In genomic region chr13:91356516-91356915, GRCm38 (mm10) we compare ENCODE assay signal across 28 mouse cellular contexts.
"Had no signal": no experiment of that assay in that cellular context is flagged by ENCODE, and none has a peak within 500 bp of the region (broad histone marks: within the 10 kb centered on the region; RNA-seq: fewer than 3 reads in every experiment).

No protein-coding gene starts in this region.

- ATAC-seq: hindbrain, embryonic 16.5 days; inflammation-experienced regulatory T-cells, adult 6 months; intestine, embryonic 15.5 days; intestine, postnatal 0 days; liver, embryonic 12.5 days had no signal

- H3K27ac ChIP-seq: gastrocnemius, adult 2 months; heart, embryonic 10.5 days; hindbrain, embryonic 10.5 days; hindbrain, embryonic 12.5 days; hindbrain, embryonic 14.5 days; intestine, embryonic 15.5 days; kidney, embryonic 15.5 days; kidney, postnatal 0 days; limb, embryonic 13.5 days; limb, embryonic 15.5 days; liver, embryonic 12.5 days; liver, embryonic 14.5 days had no signal

- H3K4me3 ChIP-seq: gastrocnemius, adult 2 months; heart, embryonic 10.5 days; heart, embryonic 12.5 days; hindbrain, embryonic 10.5 days; hindbrain, embryonic 12.5 days; intestine, embryonic 15.5 days; kidney, embryonic 15.5 days; limb, embryonic 13.5 days; limb, embryonic 15.5 days; liver, embryonic 12.5 days had no signal

- H3K27me3 ChIP-seq: heart, embryonic 12.5 days; hindbrain, embryonic 12.5 days; intestine, embryonic 15.5 days; kidney, embryonic 15.5 days; limb, embryonic 13.5 days; limb, embryonic 15.5 days; liver, embryonic 12.5 days had no signal

- DNase-seq: gastrocnemius, adult 2 months; gastrocnemius, postnatal 10 days; gastrocnemius, postnatal 25 days; heart, adult 18-20 months; heart, postnatal 10 days; heart, postnatal 4 days; kidney, adult 2 months; kidney, adult 9 months; kidney, postnatal 14 days; kidney, postnatal 36 days; layer of hippocampus, adult 9-11 months; layer of hippocampus, postnatal 36 days; left cerebral cortex, postnatal 4 days had no signal

- H3K4me1 ChIP-seq: hindbrain, embryonic 10.5 days; hindbrain, embryonic 12.5 days; intestine, embryonic 15.5 days; kidney, embryonic 15.5 days; limb, embryonic 13.5 days; limb, embryonic 15.5 days; liver, embryonic 12.5 days had no signal
